Mouse (Mus musculus) thymus, postnatal 36 days (tissue): ENCODE measurements around the gene Itgb6.

Experiments
- DNase-seq, 2 experiments: peaks; one replicate each; pipeline ENCODE4 v3.0.0; 2022; ENCODE audit warnings: mixed read lengths in 2 of 2

Itgb6 gene

GRCm38 (mm10) chr2:60613857-60614228, 108.6 kb downstream of the Itgb6 start:
- no peak for DNase-seq

DNA sequence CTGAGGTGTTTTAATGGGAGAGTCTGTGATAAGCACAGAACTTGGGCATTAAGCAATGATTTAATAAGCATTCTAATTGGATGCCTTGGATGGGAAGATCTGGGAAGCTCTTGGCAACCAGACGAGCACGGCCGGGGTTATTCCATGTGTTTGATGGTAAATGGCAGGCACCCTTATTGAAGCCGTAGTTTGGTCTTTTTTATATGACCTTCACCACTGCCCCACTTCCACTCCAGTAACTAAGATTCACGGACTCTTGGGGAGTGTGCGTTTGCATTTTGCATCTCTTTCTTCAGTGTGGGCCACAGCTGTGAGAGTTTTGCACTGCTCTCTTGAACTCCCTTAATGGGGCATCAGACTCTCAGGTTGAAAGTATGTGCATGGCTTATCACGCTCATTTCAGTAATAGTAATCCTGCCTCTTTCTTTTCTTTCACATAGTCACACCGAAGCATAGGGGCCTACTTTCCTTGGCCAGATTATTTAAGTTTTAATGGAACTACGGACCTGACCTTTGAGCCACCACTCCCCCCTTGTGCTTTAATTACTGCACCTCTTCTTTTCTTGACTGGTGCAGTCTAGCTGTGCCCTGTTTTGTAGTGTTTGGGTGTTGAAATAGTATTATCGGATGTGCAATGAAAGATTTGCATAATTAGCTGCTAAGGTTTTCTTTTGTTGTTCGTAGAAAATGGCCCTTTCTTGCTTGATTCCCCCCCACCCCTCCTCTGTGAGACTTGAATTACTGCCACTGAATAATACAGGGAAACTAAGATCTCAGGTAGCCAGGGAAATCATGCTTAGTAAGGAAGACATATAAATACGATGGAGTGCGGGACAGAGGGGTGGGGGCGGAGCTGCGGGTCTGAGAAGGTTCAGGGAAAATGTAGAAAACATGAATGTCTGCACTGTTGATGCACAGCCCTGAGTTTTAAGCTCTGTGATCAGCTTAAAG, 109.3 kb downstream of the Itgb6 start:
- no peak for DNase-seq

DNA sequence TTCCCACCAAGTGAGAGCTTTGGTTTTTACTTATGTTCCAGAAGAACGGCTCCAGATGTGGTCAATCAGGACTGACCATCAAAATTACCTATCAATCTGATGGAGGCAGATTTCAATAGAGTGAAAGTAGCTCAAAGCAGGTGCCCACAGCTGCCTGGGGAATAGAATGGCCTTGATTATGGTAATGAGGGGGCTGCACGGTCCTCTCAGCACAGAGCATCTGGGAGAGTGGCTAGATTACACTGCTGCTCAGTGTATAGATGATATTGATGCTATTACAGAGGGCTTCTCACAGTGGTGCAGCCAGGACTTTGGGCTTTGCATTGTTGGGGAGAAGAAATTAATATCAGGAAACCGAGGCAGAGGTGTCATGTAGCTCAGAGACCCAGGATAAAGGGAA, 110.8 kb downstream of the Itgb6 start:
- DNase-seq: no peak

- no peak for DNase-seq
Observed at GRCm38 (mm10) chr2:60609436-60610199, 112.8 kb downstream of the Itgb6 start.

- no peak for DNase-seq
Observed at GRCm38 (mm10) chr2:60607980-60608379, 114.5 kb downstream of the Itgb6 start.

- no peak for DNase-seq
Observed at GRCm38 (mm10) chr2:60601326-60601725, 121.1 kb downstream of the Itgb6 start.

- no peak for DNase-seq
Observed at GRCm38 (mm10) chr2:60600863-60601262, 121.6 kb downstream of the Itgb6 start.

GRCm38 (mm10) chr2:60583416-60583815, 139.0 kb downstream of the Itgb6 start:
- DNase-seq: no peak

DNA sequence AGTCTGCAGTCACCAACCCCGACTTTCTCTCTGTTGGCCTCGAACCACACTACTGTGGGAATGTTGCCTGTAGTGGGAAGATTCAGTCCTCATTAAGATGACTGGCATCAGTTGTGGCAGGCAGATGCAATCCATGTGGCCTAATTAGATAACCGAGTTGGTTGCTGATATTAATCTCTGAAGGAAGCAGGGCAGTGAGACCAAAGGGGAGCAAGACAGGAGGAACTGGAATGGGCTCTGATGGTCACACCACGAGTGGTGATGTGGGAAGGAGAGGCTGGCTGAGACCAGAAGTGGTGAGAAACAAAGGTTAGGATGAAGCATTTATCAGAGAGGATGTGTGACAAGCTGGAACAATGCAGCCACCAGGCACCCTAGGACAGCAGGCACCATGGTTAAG, 167.9 kb downstream of the Itgb6 start:
- DNase-seq: no peak

- DNase-seq: peak; percentile 20 to 29
Observed at GRCm38 (mm10) chr2:60552902-60553682, 169.4 kb downstream of the Itgb6 start, which contains the start of gene Pla2r1. Pla2r1 (minus strand) TSS chr2:60553308.

- no peak for DNase-seq
Observed at GRCm38 (mm10) chr2:60552177-60552901, 170.1 kb downstream of the Itgb6 start.

DNA sequence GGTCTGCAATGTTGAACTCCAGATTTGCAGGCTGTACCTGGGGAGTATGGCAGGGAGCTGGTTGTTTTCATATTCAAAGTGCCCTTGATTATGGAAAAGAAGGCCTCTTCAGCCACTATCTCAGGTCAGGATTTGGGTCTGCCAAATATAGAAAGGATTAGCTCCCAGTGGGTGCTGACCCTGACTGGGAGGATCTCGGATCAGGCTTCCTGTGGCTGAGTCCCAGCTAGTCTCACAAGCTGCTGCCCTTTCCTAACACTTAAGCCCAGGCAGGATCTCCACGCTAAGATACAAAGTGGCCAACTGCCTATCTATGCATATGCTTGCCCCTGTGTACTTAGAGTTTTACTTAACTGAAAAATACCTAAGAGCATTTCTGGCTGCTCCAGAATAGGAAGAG, 170.8 kb downstream of the Itgb6 start:
- no peak for DNase-seq

DNA sequence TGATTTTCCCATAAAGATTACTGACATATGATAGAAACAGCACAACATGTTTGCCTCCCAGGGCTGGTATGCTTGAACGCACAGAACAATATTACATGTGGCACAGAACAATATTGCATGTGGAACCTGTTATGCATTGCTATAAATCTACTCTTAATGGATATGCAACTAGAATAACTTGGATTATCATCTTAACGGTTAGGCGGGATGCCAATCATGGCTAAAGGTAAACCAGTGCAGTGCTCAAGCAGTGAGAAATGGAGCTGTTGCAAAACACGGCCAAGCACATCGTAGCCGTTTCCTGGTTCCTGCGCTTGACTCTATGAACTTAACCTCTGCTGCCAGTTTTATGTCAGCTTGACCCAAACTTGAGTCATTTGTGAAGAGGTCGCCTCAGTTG, 171.9 kb downstream of the Itgb6 start:
- no peak for DNase-seq

- no peak for DNase-seq
Observed at GRCm38 (mm10) chr2:60549851-60550250, 172.6 kb downstream of the Itgb6 start.
